Mouse (Mus musculus): ENCODE results near the gene Xylt1. TPM values are rescaled to one million over a fixed set of nuclear protein-coding genes. Genes with fewer than 3 reads are reported as not detected.

The Xylt1 gene
- polyA plus RNA-seq, 1 experiment from 2014 or later: 0.75 TPM

- no peaks in the 10 kb centered on the region for H3K36me3 ChIP-seq (ENCODE audit: control insufficient read depth, insufficient read depth, low read length)
- no peak overlapping the region for H3K4me3 ChIP-seq (ENCODE audit: low read length)
- no peaks in the 10 kb centered on the region for H3K27me3 ChIP-seq (ENCODE audit: control insufficient read depth, insufficient read depth, low read depth, low read length)
- no peaks in the 10 kb centered on the region for H3K9me3 ChIP-seq (ENCODE audit: control insufficient read depth, low read length)
- H3K27ac ChIP-seq (ENCODE audit: low read length): no peak overlapping the region
- no peaks in the 10 kb centered on the region for H3K4me1 ChIP-seq (replicated peaks; ENCODE audit: control insufficient read depth, insufficient read depth, low read length)
- no peak overlapping the region for H3K9ac ChIP-seq (ENCODE audit: low read length)
- no peak for ATAC-seq (ENCODE audit: low read depth)
- H3K4me2 ChIP-seq (ENCODE audit: low read depth, low read length): no peak overlapping the region
- WGBS: 35% methylated on average over 5 of the region's 5 CpGs
These were observed 204.4 kb downstream of the Xylt1 start for GRCm38 (mm10) chr7:117585164-117585563.

- Histone ChIP-seq H3K9me3 (ENCODE audit: control insufficient read depth, low read length) (no peaks in the 10 kb centered on the region), H3K4me1 (replicated peaks; ENCODE audit: control insufficient read depth, insufficient read depth, low read length) (no peaks in the 10 kb centered on the region), H3K4me2 (ENCODE audit: low read depth, low read length) (no peak overlapping the region), H3K9ac (ENCODE audit: low read length) (no peak overlapping the region), H3K27me3 (ENCODE audit: control insufficient read depth, insufficient read depth, low read depth, low read length) (no peaks in the 10 kb centered on the region), H3K27ac (ENCODE audit: low read length) (no peak overlapping the region), H3K4me3 (ENCODE audit: low read length) (no peak overlapping the region), H3K36me3 (ENCODE audit: control insufficient read depth, insufficient read depth, low read length) (no peaks in the 10 kb centered on the region)
- no peak for ATAC-seq (ENCODE audit: low read depth)
These were observed 206.0 kb downstream of the Xylt1 start for GRCm38 (mm10) chr7:117586811-117587210.

- no peak overlapping the region for H3K27ac ChIP-seq (ENCODE audit: low read length)
- no peak overlapping the region for H3K4me3 ChIP-seq (ENCODE audit: low read length)
- H3K4me1 ChIP-seq (replicated peaks; ENCODE audit: control insufficient read depth, insufficient read depth, low read length): no peaks in the 10 kb centered on the region
- no peaks in the 10 kb centered on the region for H3K9me3 ChIP-seq (ENCODE audit: control insufficient read depth, low read length)
- no peak overlapping the region for H3K4me2 ChIP-seq (ENCODE audit: low read depth, low read length)
- ATAC-seq (ENCODE audit: low read depth): no peak
- H3K27me3 ChIP-seq (ENCODE audit: control insufficient read depth, insufficient read depth, low read depth, low read length): no peaks in the 10 kb centered on the region
- WGBS: 74% methylated on average over 6 of the region's 6 CpGs
- H3K9ac ChIP-seq (ENCODE audit: low read length): no peak overlapping the region
- H3K36me3 ChIP-seq (ENCODE audit: control insufficient read depth, insufficient read depth, low read length): no peaks in the 10 kb centered on the region
These were observed 206.6 kb downstream of the Xylt1 start for GRCm38 (mm10) chr7:117587234-117587929.

GRCm38 (mm10) chr7:117588426-117588825 is 207.6 kb downstream of the Xylt1 start:
- Histone ChIP-seq H3K4me2 (ENCODE audit: low read depth, low read length) (no peak overlapping the region), H3K9ac (ENCODE audit: low read length) (no peak overlapping the region), H3K36me3 (ENCODE audit: control insufficient read depth, insufficient read depth, low read length) (no peaks in the 10 kb centered on the region), H3K27me3 (ENCODE audit: control insufficient read depth, insufficient read depth, low read depth, low read length) (no peaks in the 10 kb centered on the region), H3K4me3 (ENCODE audit: low read length) (no peak overlapping the region), H3K9me3 (ENCODE audit: control insufficient read depth, low read length) (no peaks in the 10 kb centered on the region), H3K27ac (ENCODE audit: low read length) (no peak overlapping the region), H3K4me1 (replicated peaks; ENCODE audit: control insufficient read depth, insufficient read depth, low read length) (no peaks in the 10 kb centered on the region)
- no peak for ATAC-seq (ENCODE audit: low read depth)
- WGBS: 42% methylated on average over 1 of the region's 1 CpGs

DNA sequence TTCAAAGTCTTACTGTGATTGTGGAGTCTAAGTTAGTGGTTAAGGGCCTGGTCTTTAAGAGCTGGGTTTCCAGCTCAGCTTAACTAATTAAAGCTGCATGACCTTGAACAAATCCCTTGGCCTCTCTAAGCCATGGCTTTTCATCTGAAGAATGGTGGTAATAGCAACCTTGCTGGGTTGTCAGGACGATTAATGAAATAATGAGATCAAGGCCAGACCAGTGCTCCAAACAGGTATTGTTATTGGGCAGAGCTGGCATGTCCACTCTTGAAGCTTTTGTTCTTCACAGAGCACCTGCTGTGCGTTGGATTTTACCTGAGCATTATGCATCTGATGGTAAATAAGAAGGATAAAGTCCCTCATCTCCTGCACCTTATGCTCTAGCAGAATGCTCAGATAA is 208.6 kb downstream of the Xylt1 start:
- H3K27me3 ChIP-seq (ENCODE audit: control insufficient read depth, insufficient read depth, low read depth, low read length): no peaks in the 10 kb centered on the region
- H3K9me3 ChIP-seq (ENCODE audit: control insufficient read depth, low read length): no peaks in the 10 kb centered on the region
- no peak overlapping the region for H3K4me3 ChIP-seq (ENCODE audit: low read length)
- H3K4me1 ChIP-seq (replicated peaks; ENCODE audit: control insufficient read depth, insufficient read depth, low read length): no peaks in the 10 kb centered on the region
- no peak overlapping the region for H3K4me2 ChIP-seq (ENCODE audit: low read depth, low read length)
- 85% methylated on average over 2 of the region's 2 CpGs for WGBS
- H3K36me3 ChIP-seq (ENCODE audit: control insufficient read depth, insufficient read depth, low read length): no peaks in the 10 kb centered on the region
- ATAC-seq (ENCODE audit: low read depth): no peak
- no peak overlapping the region for H3K27ac ChIP-seq (ENCODE audit: low read length)
- no peak overlapping the region for H3K9ac ChIP-seq (ENCODE audit: low read length)

DNA sequence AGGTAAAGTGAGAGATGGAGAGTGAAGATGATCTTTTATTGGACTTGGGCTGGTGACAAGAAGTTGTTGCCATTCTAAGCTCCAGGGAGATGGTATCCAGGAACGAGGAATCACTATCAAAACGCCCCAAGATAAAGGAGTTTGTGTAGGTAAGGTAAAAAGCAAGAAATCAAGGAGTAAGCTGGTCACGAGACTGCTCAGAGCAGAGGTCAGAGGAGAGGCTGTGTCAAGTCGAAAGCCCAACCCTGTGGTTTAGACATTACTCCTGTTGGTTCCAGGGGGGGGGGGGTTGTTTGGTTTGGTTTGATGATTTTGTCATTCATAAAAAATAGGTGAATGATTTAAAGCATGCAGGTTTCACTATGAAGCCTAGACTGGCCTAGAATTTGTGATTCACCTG is 209.0 kb downstream of the Xylt1 start:
- no peaks in the 10 kb centered on the region for H3K27me3 ChIP-seq (ENCODE audit: control insufficient read depth, insufficient read depth, low read depth, low read length)
- no peak overlapping the region for H3K27ac ChIP-seq (ENCODE audit: low read length)
- no peak overlapping the region for H3K4me3 ChIP-seq (ENCODE audit: low read length)
- no peaks in the 10 kb centered on the region for H3K36me3 ChIP-seq (ENCODE audit: control insufficient read depth, insufficient read depth, low read length)
- no peaks in the 10 kb centered on the region for H3K9me3 ChIP-seq (ENCODE audit: control insufficient read depth, low read length)
- H3K4me2 ChIP-seq (ENCODE audit: low read depth, low read length): no peak overlapping the region
- ATAC-seq (ENCODE audit: low read depth): no peak
- H3K4me1 ChIP-seq (replicated peaks; ENCODE audit: control insufficient read depth, insufficient read depth, low read length): no peaks in the 10 kb centered on the region
- WGBS: 63% methylated on average over 4 of the region's 4 CpGs
- H3K9ac ChIP-seq (ENCODE audit: low read length): no peak overlapping the region

- Histone ChIP-seq H3K27me3 (ENCODE audit: control insufficient read depth, insufficient read depth, low read depth, low read length) (no peaks in the 10 kb centered on the region), H3K4me2 (ENCODE audit: low read depth, low read length) (no peak overlapping the region), H3K4me3 (ENCODE audit: low read length) (no peak overlapping the region), H3K36me3 (ENCODE audit: control insufficient read depth, insufficient read depth, low read length) (no peaks in the 10 kb centered on the region), H3K27ac (ENCODE audit: low read length) (no peak overlapping the region), H3K9me3 (ENCODE audit: control insufficient read depth, low read length) (no peaks in the 10 kb centered on the region), H3K9ac (ENCODE audit: low read length) (no peak overlapping the region), H3K4me1 (replicated peaks; ENCODE audit: control insufficient read depth, insufficient read depth, low read length) (no peaks in the 10 kb centered on the region)
- WGBS: 80% methylated on average over 2 of the region's 2 CpGs
- no peak for ATAC-seq (ENCODE audit: low read depth)
These were observed 213.4 kb downstream of the Xylt1 start for GRCm38 (mm10) chr7:117594191-117594590.

DNA sequence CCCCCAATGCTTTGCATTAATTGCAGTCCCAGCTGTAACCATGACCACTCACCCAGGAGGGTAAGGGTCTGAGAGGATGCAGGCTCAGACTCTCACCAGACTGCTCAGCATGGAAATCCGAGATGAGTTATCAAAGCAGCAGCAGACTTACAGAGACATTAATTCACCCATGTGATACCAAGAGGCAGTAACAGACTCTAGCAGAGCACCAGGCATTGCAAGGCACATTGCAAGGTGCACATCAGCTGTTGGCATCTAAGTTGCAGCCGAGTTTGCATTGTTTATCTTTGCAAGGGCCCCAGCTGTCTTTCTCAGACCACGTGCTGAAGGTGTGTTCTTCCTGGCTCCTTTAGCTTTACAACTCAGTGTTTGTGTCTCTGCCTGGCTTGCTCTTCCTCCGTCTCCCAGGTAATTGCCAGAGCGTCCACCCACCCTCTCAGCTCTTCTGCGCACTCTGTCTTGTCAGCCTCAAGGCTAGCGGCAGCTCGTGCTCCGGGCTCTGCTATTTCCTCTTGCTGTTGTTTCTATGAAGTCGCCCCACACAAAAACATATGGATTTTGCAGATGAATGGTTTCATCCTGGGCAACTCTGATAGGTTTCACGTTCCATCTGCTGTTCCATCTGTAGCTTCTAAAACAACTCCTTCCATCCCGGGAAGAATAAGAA is 214.4 kb downstream of the Xylt1 start:
- WGBS: 48% methylated on average over 12 of the region's 12 CpGs
- H3K4me1 ChIP-seq (replicated peaks; ENCODE audit: control insufficient read depth, insufficient read depth, low read length): no peaks in the 10 kb centered on the region
- no peak for ATAC-seq (ENCODE audit: low read depth)

GRCm38 (mm10) chr7:117600443-117600842 is 219.7 kb downstream of the Xylt1 start:
- no peak overlapping the region for H3K4me2 ChIP-seq (ENCODE audit: low read depth, low read length)
- 26% methylated on average over 7 of the region's 7 CpGs for WGBS
- no peak overlapping the region for H3K9ac ChIP-seq (ENCODE audit: low read length)
- ATAC-seq (ENCODE audit: low read depth): no peak
- no peaks in the 10 kb centered on the region for H3K36me3 ChIP-seq (ENCODE audit: control insufficient read depth, insufficient read depth, low read length)
- H3K4me3 ChIP-seq (ENCODE audit: low read length): no peak overlapping the region
- no peaks in the 10 kb centered on the region for H3K4me1 ChIP-seq (replicated peaks; ENCODE audit: control insufficient read depth, insufficient read depth, low read length)
- no peaks in the 10 kb centered on the region for H3K9me3 ChIP-seq (ENCODE audit: control insufficient read depth, low read length)
- H3K27ac ChIP-seq (ENCODE audit: low read length): no peak overlapping the region
- no peaks in the 10 kb centered on the region for H3K27me3 ChIP-seq (ENCODE audit: control insufficient read depth, insufficient read depth, low read depth, low read length)

More for the DNA sequence above, 214.4 kb downstream of the Xylt1 start:
- Histone ChIP-seq H3K4me2 (ENCODE audit: low read depth, low read length) (no peak overlapping the region), H3K9ac (ENCODE audit: low read length) (no peak overlapping the region), H3K9me3 (ENCODE audit: control insufficient read depth, low read length) (no peaks in the 10 kb centered on the region), H3K4me3 (ENCODE audit: low read length) (no peak overlapping the region), H3K27me3 (ENCODE audit: control insufficient read depth, insufficient read depth, low read depth, low read length) (no peaks in the 10 kb centered on the region), H3K36me3 (ENCODE audit: control insufficient read depth, insufficient read depth, low read length) (no peaks in the 10 kb centered on the region), H3K27ac (ENCODE audit: low read length) (no peak overlapping the region)

All from lung, embryonic 16.5 days (tissue).